Mouse (Mus musculus) hindbrain, embryonic 11.5 days (tissue): Measurements from ENCODE around the gene Rnf7. TPM values are rescaled to one million over a fixed set of nuclear protein-coding genes. Genes with fewer than 3 reads are reported as not detected.

ENCODE experiments used
- ATAC-seq: fragments of 200-750 bp; cut with Nextera tagmentation; 2 replicates; pipeline ENCODE4 v1.8.0; 2017; ENCODE audit warnings: mild to moderate bottlenecking, moderate TSS enrichment, moderate library complexity; ENCODE audit not compliant: low FRiP score
- DNase-seq: peaks from one replicate; pipeline ENCODE4 v3.0.0-alpha.2; 2015; ENCODE audit warnings: low spot score
- H3K27ac ChIP-seq: fragments of 300-500 bp; sonication (generic); 2 replicates; pipeline ENCODE4 v1.5.1; 2014; ENCODE audit warnings: mild to moderate bottlenecking, low read depth, low read length
- H3K27me3 ChIP-seq: fragments of 300-500 bp; sonication (generic); 2 replicates; pipeline ENCODE4 v1.6.1; 2014; ENCODE audit warnings: mild to moderate bottlenecking, low read length, moderate library complexity, mixed read lengths; ENCODE audit not compliant: control insufficient read depth, insufficient read depth
- H3K36me3 ChIP-seq: fragments of 300-500 bp; sonication (generic); 2 replicates; pipeline ENCODE4 v1.6.1; 2014; ENCODE audit warnings: mild to moderate bottlenecking, low read length, moderate library complexity, mixed read lengths; ENCODE audit not compliant: control insufficient read depth, insufficient read depth
- H3K4me1 ChIP-seq: fragments of 300-500 bp; sonication (generic); replicated peaks from 2 replicates; pipeline ENCODE4 v1.6.1; 2014; ENCODE audit warnings: low read length, mixed read lengths; ENCODE audit not compliant: control insufficient read depth, insufficient read depth
- H3K4me2 ChIP-seq: fragments of 300-500 bp; sonication (generic); replicated peaks from 2 replicates; pipeline ENCODE4 v1.6.1; 2014; ENCODE audit warnings: mild to moderate bottlenecking, low read depth, low read length
- H3K4me3 ChIP-seq: fragments of 300-500 bp; sonication (generic); 2 replicates; pipeline ENCODE4 v1.5.1; 2014; ENCODE audit warnings: low read depth, low read length
- H3K9ac ChIP-seq: fragments of 300-500 bp; sonication (generic); 2 replicates; pipeline ENCODE4 v1.6.1; 2014; ENCODE audit warnings: low read depth, low read length
- H3K9me3 ChIP-seq: fragments of 300-500 bp; sonication (generic); 2 replicates; pipeline ENCODE4 v1.6.1; 2016; ENCODE audit warnings: low read length; ENCODE audit not compliant: control insufficient read depth
- WGBS: fragments of 180-500 bp; shearing (Covaris S2); extraction: QIAGEN DNeasy Blood & Tissue Kit; methylation state at CpG from one replicate; pipeline ENCODE4 v1.1.7; 2014; 5-methylcytosine and 5-hydroxymethylcytosine counted together
- polyA plus RNA-seq: library from polyadenylated mRNA; unstranded; fragments of >200 nt; fragmentation: Nextera tagmentation; extraction: Ambion mirVana; gene quantifications from 2 replicates; pipeline ENCODE4 v1.2.1, GENCODE M21; 2014

The Rnf7 gene
- polyA plus RNA-seq, 1 experiment from 2014 or later, result 287 TPM

DNA sequence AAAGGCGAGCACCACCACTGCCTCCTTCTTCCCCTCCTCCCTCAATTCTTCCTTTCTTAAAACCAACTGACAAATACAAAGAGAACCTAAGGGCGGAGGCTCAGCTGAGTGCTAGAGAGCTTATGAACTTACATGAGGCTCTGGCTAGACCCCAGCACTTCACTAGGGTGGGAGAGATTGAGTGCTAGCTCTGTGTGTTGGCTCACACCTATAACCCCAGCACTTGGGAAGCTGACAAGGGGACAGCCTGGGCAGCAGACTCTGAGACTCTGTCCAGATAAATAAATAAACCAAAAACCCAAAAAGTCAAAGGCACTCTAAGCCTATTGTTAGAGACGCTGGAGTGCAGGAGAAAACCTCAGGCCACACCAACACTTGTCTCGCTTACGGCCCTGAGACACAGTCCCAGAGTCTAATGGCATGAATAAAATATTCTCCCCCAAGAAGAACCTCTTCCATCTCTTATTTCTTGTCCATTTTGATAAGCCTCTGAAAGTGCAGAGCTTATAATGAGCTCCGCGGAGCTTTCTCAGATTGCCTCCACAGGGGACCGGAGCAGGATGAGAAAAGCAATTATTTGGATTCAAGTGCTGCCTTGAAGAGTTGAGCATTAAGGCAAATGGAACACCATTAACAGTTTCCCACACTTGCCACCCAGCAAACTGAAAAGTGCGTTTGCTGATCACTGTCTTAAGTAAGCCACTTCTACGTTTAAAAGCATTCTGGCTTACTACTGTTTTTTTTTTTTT is 18.2 kb downstream of the Rnf7 start:
- peaks cover 4% of the 10 kb centered on the region; the same call in 1 of the 2 replicates for H3K36me3 ChIP-seq
- DNase-seq (no peak), ATAC-seq (no peak)
- WGBS, result 83% methylated on average over 10 of the region's 10 CpGs
- no peak overlapping the region for H3K4me2 ChIP-seq
- H3K27me3 ChIP-seq, result no peaks in the 10 kb centered on the region
- no peaks in the 10 kb centered on the region; the same call in 1 of the 2 replicates for H3K9me3 ChIP-seq
- no peak overlapping the region for H3K4me3 ChIP-seq
- H3K4me1 ChIP-seq, result no peaks in the 10 kb centered on the region
- no peak overlapping the region for H3K27ac ChIP-seq
- H3K9ac ChIP-seq, result no peak overlapping the region

DNA sequence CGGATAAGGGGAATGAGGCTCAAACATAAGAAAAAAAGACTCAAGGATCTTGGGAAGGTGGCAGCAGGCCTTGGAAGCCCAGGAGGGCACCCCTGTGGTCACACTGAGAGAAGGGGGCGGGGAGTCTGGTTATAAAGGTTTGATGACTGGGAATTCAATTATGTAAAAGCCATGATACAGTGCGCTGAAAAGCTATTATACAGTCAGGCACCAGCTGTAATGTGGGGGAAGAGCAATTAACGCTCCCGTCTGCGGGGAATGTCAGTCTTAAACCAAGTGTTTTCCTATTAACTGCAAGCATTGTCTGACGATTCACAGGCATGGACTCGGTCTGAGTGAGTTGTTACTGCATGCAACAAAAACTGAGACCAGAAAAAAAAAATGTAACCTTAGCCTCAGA is 22.9 kb downstream of the Rnf7 start:
- peak; percentile 66; the same call in 1 of the 2 replicates for ATAC-seq
- no peak overlapping the region; the same call in 1 of the 2 replicates for H3K27ac ChIP-seq
- H3K4me3 ChIP-seq, result no peak overlapping the region
- H3K36me3 ChIP-seq, result no peaks in the 10 kb centered on the region
- no peaks in the 10 kb centered on the region for H3K27me3 ChIP-seq
- WGBS, result 77% methylated on average over 8 of the region's 8 CpGs
- no peaks in the 10 kb centered on the region for H3K9me3 ChIP-seq
- H3K4me2 ChIP-seq, result no peak overlapping the region
- no peak overlapping the region for H3K9ac ChIP-seq
- no peak for DNase-seq
- H3K4me1 ChIP-seq, result no peaks in the 10 kb centered on the region

DNA sequence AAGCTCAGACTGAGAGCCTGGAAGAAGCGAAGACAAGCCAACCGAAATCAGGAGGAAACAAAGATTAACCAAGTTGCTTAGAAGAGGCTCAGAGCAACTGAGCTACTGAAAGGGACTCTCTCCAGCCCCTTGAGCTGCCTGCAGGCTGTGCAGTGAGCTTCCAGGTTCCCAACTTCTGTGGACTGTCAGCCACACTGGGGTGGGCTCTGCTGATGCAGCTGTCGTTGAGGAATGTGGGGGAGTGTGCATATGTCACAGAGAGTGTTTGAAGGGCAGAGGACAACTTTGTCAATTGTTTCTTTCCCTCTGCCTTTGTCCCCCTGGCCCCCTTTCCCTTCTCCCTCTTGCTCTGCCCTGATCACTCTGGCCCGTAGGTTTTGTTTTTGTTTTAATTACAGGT is 25.5 kb downstream of the Rnf7 start:
- no peaks in the 10 kb centered on the region for H3K27me3 ChIP-seq
- ATAC-seq (no peak), DNase-seq (no peak)
- 87% methylated on average over 4 of the region's 4 CpGs for WGBS
- no peak overlapping the region for H3K4me3 ChIP-seq
- no peak overlapping the region for H3K4me2 ChIP-seq
- no peaks in the 10 kb centered on the region for H3K9me3 ChIP-seq
- H3K27ac ChIP-seq, result no peak overlapping the region
- no peaks in the 10 kb centered on the region for H3K36me3 ChIP-seq
- H3K9ac ChIP-seq, result no peak overlapping the region
- no peaks in the 10 kb centered on the region for H3K4me1 ChIP-seq

DNA sequence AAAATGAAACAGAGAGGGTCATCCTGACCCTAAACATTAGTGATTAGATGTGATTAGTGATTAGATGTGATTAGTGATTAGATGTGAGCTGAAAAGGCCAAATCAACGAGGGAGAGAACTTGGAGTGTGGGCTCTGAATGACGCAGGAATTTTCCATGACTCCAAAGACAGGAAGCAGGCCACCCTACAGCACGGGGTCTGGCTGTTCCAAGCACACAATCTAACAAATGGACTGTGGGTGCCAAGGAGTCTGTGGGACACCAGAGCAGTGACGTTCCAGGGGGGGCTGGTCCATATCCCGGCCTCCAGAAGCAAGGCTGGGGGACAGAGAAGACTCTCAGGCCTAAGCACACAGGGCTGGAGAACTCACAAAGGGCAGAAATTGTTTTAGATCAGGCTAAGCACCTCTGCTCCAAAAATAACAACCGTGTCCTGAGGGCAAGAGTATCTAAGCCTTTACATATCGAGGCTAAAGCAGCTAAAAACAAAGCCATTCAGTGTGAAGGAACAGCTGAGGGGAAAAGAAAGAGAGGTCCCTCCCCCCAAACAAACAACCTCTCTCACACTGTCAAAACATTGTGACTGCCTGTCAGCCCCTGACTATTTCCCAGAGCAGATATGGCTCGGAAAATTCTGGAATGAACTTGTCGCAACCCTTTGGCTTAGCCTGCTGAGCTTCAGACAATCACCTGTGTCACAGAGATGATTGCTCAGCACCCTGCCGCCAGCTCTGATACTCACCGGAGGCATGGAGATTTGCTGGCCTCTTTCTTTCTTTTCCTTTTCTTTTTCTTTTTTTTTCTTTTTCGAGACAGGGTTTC is 27.4 kb downstream of the Rnf7 start:
- no peak overlapping the region for H3K27ac ChIP-seq
- no peaks in the 10 kb centered on the region for H3K9me3 ChIP-seq
- H3K9ac ChIP-seq, result no peak overlapping the region
- no peaks in the 10 kb centered on the region for H3K27me3 ChIP-seq
- ATAC-seq, result no peak
- no peak for DNase-seq
- H3K36me3 ChIP-seq, result no peaks in the 10 kb centered on the region
- 69% methylated on average over 12 of the region's 12 CpGs for WGBS
- H3K4me3 ChIP-seq, result no peak overlapping the region
- H3K4me2 ChIP-seq, result no peak overlapping the region
- no peaks in the 10 kb centered on the region for H3K4me1 ChIP-seq

DNA sequence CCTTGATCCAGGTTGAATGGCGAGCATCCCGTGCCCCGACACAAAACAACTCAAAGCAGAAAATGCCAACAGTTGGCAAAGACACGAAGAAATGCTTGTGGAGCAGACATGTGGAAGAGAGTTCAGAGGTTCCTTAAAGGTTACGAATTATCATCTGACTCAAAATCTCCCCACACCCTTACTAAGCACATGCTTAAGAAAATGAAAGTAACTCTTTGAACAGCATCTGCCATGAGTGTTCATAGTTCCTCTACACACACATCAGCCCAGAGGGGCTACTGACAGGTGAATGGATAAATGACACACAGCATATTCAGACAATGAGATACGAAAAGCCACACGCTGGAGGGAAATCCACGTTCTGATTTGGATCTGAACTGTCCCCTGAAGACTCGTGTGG is 29.0 kb downstream of the Rnf7 start:
- Histone ChIP-seq H3K9ac (no peak overlapping the region), H3K27me3 (no peaks in the 10 kb centered on the region), H3K9me3 (no peaks in the 10 kb centered on the region), H3K4me2 (no peak overlapping the region), H3K4me3 (no peak overlapping the region), H3K4me1 (no peaks in the 10 kb centered on the region), H3K36me3 (no peaks in the 10 kb centered on the region), H3K27ac (no peak overlapping the region)
- no peak for DNase-seq
- no peak for ATAC-seq
- 90% methylated on average over 9 of the region's 9 CpGs for WGBS

GRCm38 (mm10) chr9:96445351-96445750 is 33.1 kb downstream of the Rnf7 start:
- Histone ChIP-seq H3K4me3 (no peak overlapping the region), H3K4me1 (no peaks in the 10 kb centered on the region), H3K27me3 (no peaks in the 10 kb centered on the region), H3K4me2 (no peak overlapping the region), H3K9ac (no peak overlapping the region), H3K9me3 (no peaks in the 10 kb centered on the region), H3K36me3 (no peaks in the 10 kb centered on the region), H3K27ac (no peak overlapping the region)
- DNase-seq (no peak), ATAC-seq (no peak)
- 85% methylated on average over 4 of the region's 4 CpGs for WGBS

DNA sequence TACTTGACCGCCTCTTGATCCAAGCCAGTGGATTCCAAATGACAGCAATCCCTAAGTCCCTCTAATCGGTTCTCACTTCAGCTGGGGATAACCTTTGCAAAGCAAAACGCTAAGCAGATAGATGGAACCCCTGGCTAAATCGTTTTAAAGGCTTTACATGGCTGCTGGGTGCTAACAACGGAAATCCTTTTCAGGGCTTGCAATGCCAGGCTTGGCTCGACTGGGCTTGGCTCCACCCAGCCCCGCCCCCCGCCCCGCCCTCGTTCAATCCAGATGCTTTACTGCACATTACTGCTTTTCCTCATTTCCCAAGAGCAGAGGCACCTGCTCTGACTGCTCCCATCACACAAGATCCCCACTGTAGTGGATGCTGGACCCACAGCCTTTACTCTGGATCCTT is 36.4 kb downstream of the Rnf7 start:
- DNase-seq (no peak), ATAC-seq (no peak)
- Histone ChIP-seq H3K4me3 (no peak overlapping the region), H3K9me3 (no peaks in the 10 kb centered on the region), H3K4me2 (no peak overlapping the region), H3K4me1 (peaks cover 1% of the 10 kb centered on the region; the same call in 1 of the 2 replicates), H3K27ac (no peak overlapping the region), H3K36me3 (no peaks in the 10 kb centered on the region), H3K27me3 (peaks cover 3% of the 10 kb centered on the region; the same call in 1 of the 2 replicates), H3K9ac (no peak overlapping the region)
- WGBS, result 29% methylated on average over 10 of the region's 10 CpGs

GRCm38 (mm10) chr9:96438334-96438871 is 40.1 kb downstream of the Rnf7 start:
- peaks cover 3% of the 10 kb centered on the region; the same call in 1 of the 2 replicates for H3K27me3 ChIP-seq
- H3K4me1 ChIP-seq, result peaks cover 2% of the 10 kb centered on the region; the same call in 1 of the 2 replicates
- no peaks in the 10 kb centered on the region for H3K9me3 ChIP-seq
- no peak overlapping the region; the same call in 1 of the 2 replicates for H3K27ac ChIP-seq
- ATAC-seq (peak; percentile 55), DNase-seq (peak; percentile 18)
- 5% methylated on average over 8 of the region's 8 CpGs for WGBS
- peak overlapping the region; percentile 85 for H3K4me2 ChIP-seq
- no peaks in the 10 kb centered on the region for H3K36me3 ChIP-seq
- H3K4me3 ChIP-seq, result peak overlapping the region; percentile 41
- H3K9ac ChIP-seq, result peak overlapping the region; percentile 73
